Comparison of ENCODE assay signal across 36 mouse cellular contexts in the genomic region with DNA sequence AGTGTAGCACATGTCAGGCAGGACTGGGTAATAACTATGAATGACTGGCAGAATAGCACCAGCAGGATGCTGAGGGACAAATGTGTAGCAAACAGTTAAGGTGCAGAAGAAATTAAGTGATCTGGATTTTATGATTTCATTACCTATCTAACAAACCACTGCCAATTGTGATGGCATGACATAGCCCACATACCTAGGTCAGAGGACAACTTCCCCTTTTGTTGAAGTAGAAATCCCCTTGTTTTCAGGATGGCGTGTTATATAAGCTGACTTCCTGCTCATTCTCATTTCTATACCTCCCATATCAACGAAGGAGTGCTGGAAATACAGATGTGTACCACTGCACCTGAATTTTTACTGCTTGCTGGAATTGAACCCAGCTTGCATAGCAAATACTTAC. TPM values are rescaled to one million over a fixed set of nuclear protein-coding genes. Genes with fewer than 3 reads are reported as not detected.
DNase-seq lines count a peak whose midpoint lies in the region; ATAC-seq and TF ChIP-seq lines count a peak whose summit lies in the region.
"Had no signal": no experiment of that assay in that cellular context is flagged by ENCODE, and none has a peak within 500 bp of the region (broad histone marks: within the 10 kb centered on the region; RNA-seq: fewer than 3 reads in every experiment).

No protein-coding gene starts in this region.

- H3K4me2 ChIP-seq in intestine, embryonic 16.5 days (ENCODE audit: low read depth, low read length) = no peak overlapping the region
- no peak overlapping the region for H3K4me2 ChIP-seq in midbrain, postnatal 0 days (ENCODE audit: low read depth, low read length, poor library complexity, severe bottlenecking)
- no peak overlapping the region for H3K4me2 ChIP-seq in intestine, postnatal 0 days (replicated peaks; ENCODE audit: low read depth)
- H3K4me2 ChIP-seq: embryonic facial prominence, embryonic 13.5 days; forebrain, embryonic 12.5 days; forebrain, embryonic 15.5 days; heart, embryonic 12.5 days; heart, embryonic 15.5 days; hindbrain, embryonic 14.5 days had no signal

- H3K9ac ChIP-seq in MEL (ENCODE audit: control insufficient read depth, low read depth, low read length, poor library complexity, severe bottlenecking) = no peak overlapping the region
- H3K9ac ChIP-seq in intestine, embryonic 16.5 days (ENCODE audit: low read depth, low read length) = no peak overlapping the region
- H3K9ac ChIP-seq in midbrain, postnatal 0 days (replicated peaks; ENCODE audit: low read length, poor library complexity, severe bottlenecking) = no peak overlapping the region
- H3K9ac ChIP-seq in intestine, postnatal 0 days (ENCODE audit: low read depth, low read length) = no peak overlapping the region
- H3K9ac ChIP-seq: embryonic facial prominence, embryonic 13.5 days; forebrain, embryonic 12.5 days; forebrain, embryonic 15.5 days; heart, embryonic 12.5 days; heart, embryonic 15.5 days; hindbrain, embryonic 14.5 days had no signal

- H3K4me1 ChIP-seq in MEL (ENCODE audit: control insufficient read depth in 1 of 2, insufficient read depth in 2 of 2, low read length in 2 of 2) = no peaks in the 10 kb centered on the region
- no peaks in the 10 kb centered on the region for H3K4me1 ChIP-seq in intestine, embryonic 16.5 days (ENCODE audit: control insufficient read depth, insufficient read depth, low read length)
- no peaks in the 10 kb centered on the region for H3K4me1 ChIP-seq in midbrain, postnatal 0 days (ENCODE audit: insufficient read depth, low read length)
- H3K4me1 ChIP-seq in intestine, postnatal 0 days (replicated peaks; ENCODE audit: control insufficient read depth, insufficient read depth, low read length) = no peaks in the 10 kb centered on the region
- H3K4me1 ChIP-seq: embryonic facial prominence, embryonic 10.5 days; embryonic facial prominence, embryonic 13.5 days; forebrain, embryonic 12.5 days; forebrain, embryonic 15.5 days; heart, embryonic 12.5 days; heart, embryonic 15.5 days had no signal

- H3K79me2 ChIP-seq in MEL (ENCODE audit: control insufficient read depth, insufficient read depth, low read length, poor library complexity) = no peaks in the 10 kb centered on the region

- DNase-seq in A20 (ENCODE audit: low read depth, low spot score) = peak; percentile 4
- peak; percentile 13 for DNase-seq in MEL (ENCODE audit: low read depth, low spot score)
- DNase-seq in midbrain, postnatal 0 days (ENCODE audit: low spot score) = no peak
- DNase-seq: adrenal gland, postnatal 10 days; cerebellum, adult 11 months; cerebellum, adult 2 months; cerebellum, adult 9-11 months; cerebellum, postnatal 25 days; embryo, embryonic 11 days; gastrocnemius, postnatal 25 days; heart, adult 18-20 months; heart, postnatal 10 days; heart, postnatal 36 days had no signal

- 69% methylated on average over 2 of the region's 2 CpGs for WGBS in intestine, embryonic 16.5 days
- 86% methylated on average over 2 of the region's 2 CpGs for WGBS in midbrain, postnatal 0 days
- 73% methylated on average over 2 of the region's 2 CpGs for WGBS in intestine, postnatal 0 days

- H3K27ac ChIP-seq in MEL (ENCODE audit: control insufficient read depth, low read depth, low read length) = no peak overlapping the region
- H3K27ac ChIP-seq in intestine, embryonic 16.5 days (ENCODE audit: low read length) = no peak overlapping the region
- no peak overlapping the region for H3K27ac ChIP-seq in midbrain, postnatal 0 days (ENCODE audit: low read depth, low read length)
- no peak overlapping the region for H3K27ac ChIP-seq in intestine, postnatal 0 days (ENCODE audit: low read depth, low read length)
- H3K27ac ChIP-seq: embryonic facial prominence, embryonic 10.5 days; embryonic facial prominence, embryonic 13.5 days; forebrain, embryonic 12.5 days; forebrain, embryonic 15.5 days; heart, embryonic 15.5 days; hindbrain, embryonic 14.5 days; hindbrain, postnatal 0 days had no signal

- TF ChIP-seq RAD21 in MEL (IDR thresholded peaks at IDR 0.05; ENCODE audit: low read depth, low read length) = no peak

- H3K27me3 ChIP-seq in MEL (ENCODE audit: control insufficient read depth in 1 of 2, insufficient read depth in 2 of 2, low read length in 2 of 2) = peaks cover 0 to 2% of the 10 kb centered on the region in 2 experiments; a peak in 1 of 4 replicates
- no peaks in the 10 kb centered on the region for H3K27me3 ChIP-seq in intestine, embryonic 16.5 days (replicated peaks; ENCODE audit: control insufficient read depth, insufficient read depth, low read length)
- no peaks in the 10 kb centered on the region for H3K27me3 ChIP-seq in midbrain, postnatal 0 days (ENCODE audit: insufficient read depth, low read length)
- no peaks in the 10 kb centered on the region for H3K27me3 ChIP-seq in intestine, postnatal 0 days (replicated peaks; ENCODE audit: control insufficient read depth, insufficient read depth, low read length)
- H3K27me3 ChIP-seq: embryonic facial prominence, embryonic 13.5 days; forebrain, embryonic 12.5 days; forebrain, embryonic 15.5 days; heart, embryonic 12.5 days; heart, embryonic 15.5 days; Patski had no signal

- H3K4me3 ChIP-seq in MEL (ENCODE audit: control insufficient read depth in 1 of 2, insufficient read depth in 1 of 2, low read depth in 2 of 2, low read length in 2 of 2) = no peak overlapping the region
- H3K4me3 ChIP-seq in intestine, embryonic 16.5 days (ENCODE audit: low read length) = no peak overlapping the region
- no peak overlapping the region for H3K4me3 ChIP-seq in midbrain, postnatal 0 days (ENCODE audit: low read depth, low read length)
- no peak overlapping the region for H3K4me3 ChIP-seq in intestine, postnatal 0 days (ENCODE audit: low read depth, low read length)
- H3K4me3 ChIP-seq: embryonic facial prominence, embryonic 10.5 days; embryonic facial prominence, embryonic 13.5 days; erythroblast, embryonic 14.5 days; forebrain, embryonic 12.5 days; forebrain, embryonic 15.5 days; heart, embryonic 12.5 days; heart, embryonic 15.5 days had no signal

- ATAC-seq in megakaryocyte progenitor cell, adult 5-6 weeks (replicated peaks; ENCODE audit: poor library complexity) = peak; percentile 29; the same call in 1 of the 2 replicates
- ATAC-seq in intestine, embryonic 16.5 days = no peak
- no peak for ATAC-seq in midbrain, postnatal 0 days (ENCODE audit: low FRiP score)
- no peak for ATAC-seq in intestine, postnatal 0 days
- ATAC-seq: CD4-positive, CD25-positive, alpha-beta regulatory T cell, adult 4 months; forebrain, embryonic 15.5 days; hindbrain, postnatal 0 days; inflammation-experienced regulatory T-cells, adult 6 months; Patski had no signal

- no peak for TF ChIP-seq CTCF in MEL (IDR thresholded peaks at IDR 0.05 in 2 of 3, conservative IDR thresholded peaks at IDR 0.05 in 1 of 3; ENCODE audit: control insufficient read depth in 1 of 3, insufficient read depth in 1 of 3, low read depth in 2 of 3, low read length in 3 of 3, poor library complexity in 1 of 3, severe bottlenecking in 1 of 3)
- no peak for TF ChIP-seq CTCF in midbrain, postnatal 0 days (IDR thresholded peaks at IDR 0.05)
- no peak for TF ChIP-seq CTCF in intestine, postnatal 0 days (IDR thresholded peaks at IDR 0.05; ENCODE audit: low read depth)

- H3K36me3 ChIP-seq in MEL (ENCODE audit: control insufficient read depth in 1 of 2, insufficient read depth in 2 of 2, low read length in 2 of 2) = no peaks in the 10 kb centered on the region
- H3K36me3 ChIP-seq in intestine, embryonic 16.5 days (ENCODE audit: control insufficient read depth, insufficient read depth, low read length) = no peaks in the 10 kb centered on the region
- H3K36me3 ChIP-seq in midbrain, postnatal 0 days (ENCODE audit: insufficient read depth, low read length) = no peaks in the 10 kb centered on the region
- H3K36me3 ChIP-seq in intestine, postnatal 0 days (ENCODE audit: control insufficient read depth, insufficient read depth) = no peaks in the 10 kb centered on the region
- H3K36me3 ChIP-seq: embryonic facial prominence, embryonic 10.5 days; embryonic facial prominence, embryonic 13.5 days; forebrain, embryonic 12.5 days; forebrain, embryonic 15.5 days; heart, embryonic 12.5 days; heart, embryonic 15.5 days had no signal

- TF ChIP-seq POLR2A in MEL (IDR thresholded peaks at IDR 0.05; ENCODE audit: control insufficient read depth in 1 of 2, insufficient read depth in 1 of 2, low read depth in 1 of 2, low read length in 2 of 2, poor library complexity in 1 of 2) = no peak

- TF ChIP-seq EP300 in MEL (IDR thresholded peaks at IDR 0.05; ENCODE audit: low read depth in 1 of 2, low read length in 2 of 2) = no peak

- H3K9me3 ChIP-seq in MEL (replicated peaks; ENCODE audit: insufficient read depth, low read length) = no peaks in the 10 kb centered on the region
- H3K9me3 ChIP-seq in intestine, embryonic 16.5 days (ENCODE audit: control insufficient read depth, low read length) = no peaks in the 10 kb centered on the region
- no peaks in the 10 kb centered on the region for H3K9me3 ChIP-seq in midbrain, postnatal 0 days (ENCODE audit: low read length)
- no peaks in the 10 kb centered on the region for H3K9me3 ChIP-seq in intestine, postnatal 0 days (ENCODE audit: control insufficient read depth)
- H3K9me3 ChIP-seq: embryonic facial prominence, embryonic 10.5 days; embryonic facial prominence, embryonic 13.5 days; forebrain, embryonic 12.5 days; forebrain, embryonic 15.5 days; heart, embryonic 12.5 days; heart, embryonic 15.5 days had no signal

RNA-seq across cellular contexts. Expression of a gene that starts 10.1 kb away (rescaled TPM):
- total RNA-seq in MEL (2012; rRNA removed) = not detected in 2 replicates
- polyA plus RNA-seq in MEL (2012; ENCODE audit: insufficient read depth in 1 of 2, insufficient read length in 2 of 2, low read depth in 1 of 2, low replicate concordance in 2 of 2, missing spikeins in 1 of 2) = not detected
- not detected in 2 replicates for total RNA-seq in megakaryocyte progenitor cell, adult 5-6 weeks (2015)
- not detected in 2 replicates for total RNA-seq in megakaryocyte progenitor cell, adult 5-6 weeks (2017)
- polyA plus RNA-seq in intestine, embryonic 16.5 days (2015; fragmentation: Nextera tagmentation; extraction: Ambion mirVana) = not detected in 2 replicates
- total RNA-seq in midbrain, postnatal 0 days (2014; rRNA removed) = not detected in 2 replicates
- polyA plus RNA-seq in midbrain, postnatal 0 days (2015; fragmentation: Nextera tagmentation; extraction: Ambion mirVana) = not detected in 2 replicates
- not detected in 2 replicates for polyA plus RNA-seq in intestine, postnatal 0 days (2015; fragmentation: Nextera tagmentation; extraction: Ambion mirVana)
- total RNA-seq: adrenal gland, adult 18-20 months; adrenal gland, postnatal 10 days; adrenal gland, postnatal 4 days; ES-E14; gastrocnemius, adult 8-10 months; gastrocnemius, postnatal 25 days; heart, adult 18-20 months; heart, postnatal 10 days; heart, postnatal 36 days; hindbrain, postnatal 0 days had no signal
- polyA plus RNA-seq: C2C12; CD4-positive, CD25-positive, alpha-beta regulatory T cell, adult 4 months; cerebellum, adult 2 months; cortical plate, adult 2 months; embryonic facial prominence, embryonic 10.5 days; embryonic facial prominence, embryonic 13.5 days; erythroblast, embryonic 14.5 days; forebrain, embryonic 12.5 days; forebrain, embryonic 15.5 days; gonadal fat pad, adult 2 months; heart, embryonic 12.5 days; heart, embryonic 15.5 days; hindbrain, embryonic 11.5 days; hindbrain, embryonic 14.5 days; hindbrain, postnatal 0 days; inflammation-experienced regulatory T-cells, adult 6 months; Patski had no signal

RNA-seq across cellular contexts. Expression of a gene that starts 14.0 kb away (rescaled TPM):
- not detected in 2 replicates for total RNA-seq in MEL (2012; rRNA removed)
- not detected for polyA plus RNA-seq in MEL (2012; ENCODE audit: insufficient read depth in 1 of 2, insufficient read length in 2 of 2, low read depth in 1 of 2, low replicate concordance in 2 of 2, missing spikeins in 1 of 2)
- not detected in 2 replicates for total RNA-seq in megakaryocyte progenitor cell, adult 5-6 weeks (2015)
- total RNA-seq in megakaryocyte progenitor cell, adult 5-6 weeks (2017) = not detected in 2 replicates
- polyA plus RNA-seq in intestine, embryonic 16.5 days (2015; fragmentation: Nextera tagmentation; extraction: Ambion mirVana) = not detected in 2 replicates
- not detected in 2 replicates for total RNA-seq in midbrain, postnatal 0 days (2014; rRNA removed)
- polyA plus RNA-seq in midbrain, postnatal 0 days (2015; fragmentation: Nextera tagmentation; extraction: Ambion mirVana) = not detected in 2 replicates
- not detected in 2 replicates for polyA plus RNA-seq in intestine, postnatal 0 days (2015; fragmentation: Nextera tagmentation; extraction: Ambion mirVana)
- total RNA-seq: adrenal gland, adult 18-20 months; adrenal gland, postnatal 10 days; adrenal gland, postnatal 4 days; ES-E14; gastrocnemius, adult 8-10 months; gastrocnemius, postnatal 25 days; heart, adult 18-20 months; heart, postnatal 10 days; heart, postnatal 36 days; hindbrain, postnatal 0 days had no signal
- polyA plus RNA-seq: C2C12; CD4-positive, CD25-positive, alpha-beta regulatory T cell, adult 4 months; cerebellum, adult 2 months; cortical plate, adult 2 months; embryonic facial prominence, embryonic 13.5 days; erythroblast, embryonic 14.5 days; forebrain, embryonic 12.5 days; forebrain, embryonic 15.5 days; gonadal fat pad, adult 2 months; heart, embryonic 12.5 days; heart, embryonic 15.5 days; hindbrain, embryonic 11.5 days; hindbrain, embryonic 14.5 days; hindbrain, postnatal 0 days; inflammation-experienced regulatory T-cells, adult 6 months; Patski had no signal

RNA-seq across cellular contexts. Expression of a gene that starts 20.4 kb away (rescaled TPM):
- not detected in 2 replicates for total RNA-seq in MEL (2012; rRNA removed)
- polyA plus RNA-seq in MEL (2012; ENCODE audit: insufficient read depth in 1 of 2, insufficient read length in 2 of 2, low read depth in 1 of 2, low replicate concordance in 2 of 2, missing spikeins in 1 of 2) = not detected
- not detected in 2 replicates for total RNA-seq in megakaryocyte progenitor cell, adult 5-6 weeks (2015)
- total RNA-seq in megakaryocyte progenitor cell, adult 5-6 weeks (2017) = not detected in 2 replicates
- not detected in 2 replicates for polyA plus RNA-seq in intestine, embryonic 16.5 days (2015; fragmentation: Nextera tagmentation; extraction: Ambion mirVana)
- not detected in 2 replicates for total RNA-seq in midbrain, postnatal 0 days (2014; rRNA removed)
- not detected in 2 replicates for polyA plus RNA-seq in midbrain, postnatal 0 days (2015; fragmentation: Nextera tagmentation; extraction: Ambion mirVana)
- not detected in 2 replicates for polyA plus RNA-seq in intestine, postnatal 0 days (2015; fragmentation: Nextera tagmentation; extraction: Ambion mirVana)
- total RNA-seq: adrenal gland, adult 18-20 months; adrenal gland, postnatal 10 days; adrenal gland, postnatal 4 days; ES-E14; gastrocnemius, adult 8-10 months; gastrocnemius, postnatal 25 days; heart, adult 18-20 months; heart, postnatal 10 days; heart, postnatal 36 days; hindbrain, postnatal 0 days had no signal
- polyA plus RNA-seq: C2C12; CD4-positive, CD25-positive, alpha-beta regulatory T cell, adult 4 months; cerebellum, adult 2 months; cortical plate, adult 2 months; erythroblast, embryonic 14.5 days; forebrain, embryonic 15.5 days; gonadal fat pad, adult 2 months; heart, embryonic 12.5 days; heart, embryonic 15.5 days; hindbrain, embryonic 11.5 days; hindbrain, embryonic 14.5 days; hindbrain, postnatal 0 days; inflammation-experienced regulatory T-cells, adult 6 months; Patski had no signal

RNA-seq across cellular contexts. Expression of a gene that starts 31.2 kb away (rescaled TPM):
- 39.1 and 43.5 TPM in 2 replicates for total RNA-seq in MEL (2012; rRNA removed)
- 10 to 100 TPM; 46.1 to 98.0 TPM for polyA plus RNA-seq in MEL (2012; ENCODE audit: insufficient read depth in 1 of 2, insufficient read length in 2 of 2, low read depth in 1 of 2, low replicate concordance in 2 of 2, missing spikeins in 1 of 2)
- 1.3 and 4.1 TPM in 2 replicates for total RNA-seq in megakaryocyte progenitor cell, adult 5-6 weeks (2015)
- total RNA-seq in megakaryocyte progenitor cell, adult 5-6 weeks (2017) = 5.9 and 9.9 TPM in 2 replicates
- polyA plus RNA-seq in intestine, embryonic 16.5 days (2015; fragmentation: Nextera tagmentation; extraction: Ambion mirVana) = 0.54 and 0.65 TPM in 2 replicates
- 0.16 and 0.19 TPM in 2 replicates for total RNA-seq in midbrain, postnatal 0 days (2014; rRNA removed)
- 0.04 TPM in 1 of 2 replicates, not detected in the other for polyA plus RNA-seq in midbrain, postnatal 0 days (2015; fragmentation: Nextera tagmentation; extraction: Ambion mirVana)
- 0.04 TPM in 1 of 2 replicates, not detected in the other for polyA plus RNA-seq in intestine, postnatal 0 days (2015; fragmentation: Nextera tagmentation; extraction: Ambion mirVana)
- total RNA-seq: hindbrain, postnatal 0 days had no signal
- polyA plus RNA-seq: C2C12; cortical plate, adult 2 months; Patski had no signal

RNA-seq across cellular contexts. Expression of a gene that starts 44.7 kb away (rescaled TPM):
- total RNA-seq in MEL (2012; rRNA removed) = not detected in 2 replicates
- polyA plus RNA-seq in MEL (2012; ENCODE audit: insufficient read depth in 1 of 2, insufficient read length in 2 of 2, low read depth in 1 of 2, low replicate concordance in 2 of 2, missing spikeins in 1 of 2) = not detected
- not detected in 2 replicates for total RNA-seq in megakaryocyte progenitor cell, adult 5-6 weeks (2015)
- not detected in 2 replicates for total RNA-seq in megakaryocyte progenitor cell, adult 5-6 weeks (2017)
- polyA plus RNA-seq in intestine, embryonic 16.5 days (2015; fragmentation: Nextera tagmentation; extraction: Ambion mirVana) = not detected in 2 replicates
- not detected in 2 replicates for total RNA-seq in midbrain, postnatal 0 days (2014; rRNA removed)
- polyA plus RNA-seq in midbrain, postnatal 0 days (2015; fragmentation: Nextera tagmentation; extraction: Ambion mirVana) = not detected in 2 replicates
- not detected in 2 replicates for polyA plus RNA-seq in intestine, postnatal 0 days (2015; fragmentation: Nextera tagmentation; extraction: Ambion mirVana)
- total RNA-seq: adrenal gland, adult 18-20 months; adrenal gland, postnatal 10 days; adrenal gland, postnatal 4 days; ES-E14; gastrocnemius, adult 8-10 months; gastrocnemius, postnatal 25 days; heart, adult 18-20 months; heart, postnatal 10 days; heart, postnatal 36 days; hindbrain, postnatal 0 days had no signal
- polyA plus RNA-seq: C2C12; CD4-positive, CD25-positive, alpha-beta regulatory T cell, adult 4 months; cerebellum, adult 2 months; cortical plate, adult 2 months; embryonic facial prominence, embryonic 10.5 days; embryonic facial prominence, embryonic 13.5 days; erythroblast, embryonic 14.5 days; forebrain, embryonic 12.5 days; forebrain, embryonic 15.5 days; gonadal fat pad, adult 2 months; heart, embryonic 12.5 days; heart, embryonic 15.5 days; hindbrain, embryonic 11.5 days; hindbrain, embryonic 14.5 days; hindbrain, postnatal 0 days; inflammation-experienced regulatory T-cells, adult 6 months; Patski had no signal
